Mouse (Mus musculus): ENCODE data around the gene Ndufa12.

DNA sequence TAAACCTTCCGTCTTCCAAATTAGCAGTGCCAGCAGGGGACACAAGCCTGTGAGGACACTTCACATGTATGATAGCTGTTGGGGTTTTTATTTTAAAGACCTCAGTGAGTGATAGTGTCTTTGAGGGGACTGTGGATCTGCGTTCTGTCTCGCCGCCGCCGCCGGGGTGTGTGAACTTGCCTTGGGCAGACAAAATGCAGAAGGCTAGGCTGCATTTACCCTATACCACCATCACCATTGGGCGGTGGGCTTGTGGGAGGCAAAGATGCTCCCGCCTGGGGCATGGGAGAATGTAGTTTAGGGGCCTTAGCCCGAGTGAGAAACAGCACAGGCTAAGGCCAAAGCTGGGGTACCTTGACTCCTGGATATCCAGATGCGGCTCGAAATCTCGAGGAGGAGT is 64.1 kb downstream of the Ndufa12 start:
- TF ChIP-seq POLR2A (IDR thresholded peaks at IDR 0.05; ENCODE audit: borderline replicate concordance, extremely low read depth, low read depth, low read length) (no peak), CTCF (IDR thresholded peaks at IDR 0.05; ENCODE audit: insufficient read depth, low read length) (no peak)

Data from lung, adult 2 months (tissue).